Mouse (Mus musculus): Measurements from ENCODE around the gene Rpl38. TPM values are rescaled to one million over a fixed set of nuclear protein-coding genes. Genes with fewer than 3 reads are reported as not detected.

The Rpl38 gene
- polyA plus RNA-seq, 1 experiment = 417 TPM

DNA sequence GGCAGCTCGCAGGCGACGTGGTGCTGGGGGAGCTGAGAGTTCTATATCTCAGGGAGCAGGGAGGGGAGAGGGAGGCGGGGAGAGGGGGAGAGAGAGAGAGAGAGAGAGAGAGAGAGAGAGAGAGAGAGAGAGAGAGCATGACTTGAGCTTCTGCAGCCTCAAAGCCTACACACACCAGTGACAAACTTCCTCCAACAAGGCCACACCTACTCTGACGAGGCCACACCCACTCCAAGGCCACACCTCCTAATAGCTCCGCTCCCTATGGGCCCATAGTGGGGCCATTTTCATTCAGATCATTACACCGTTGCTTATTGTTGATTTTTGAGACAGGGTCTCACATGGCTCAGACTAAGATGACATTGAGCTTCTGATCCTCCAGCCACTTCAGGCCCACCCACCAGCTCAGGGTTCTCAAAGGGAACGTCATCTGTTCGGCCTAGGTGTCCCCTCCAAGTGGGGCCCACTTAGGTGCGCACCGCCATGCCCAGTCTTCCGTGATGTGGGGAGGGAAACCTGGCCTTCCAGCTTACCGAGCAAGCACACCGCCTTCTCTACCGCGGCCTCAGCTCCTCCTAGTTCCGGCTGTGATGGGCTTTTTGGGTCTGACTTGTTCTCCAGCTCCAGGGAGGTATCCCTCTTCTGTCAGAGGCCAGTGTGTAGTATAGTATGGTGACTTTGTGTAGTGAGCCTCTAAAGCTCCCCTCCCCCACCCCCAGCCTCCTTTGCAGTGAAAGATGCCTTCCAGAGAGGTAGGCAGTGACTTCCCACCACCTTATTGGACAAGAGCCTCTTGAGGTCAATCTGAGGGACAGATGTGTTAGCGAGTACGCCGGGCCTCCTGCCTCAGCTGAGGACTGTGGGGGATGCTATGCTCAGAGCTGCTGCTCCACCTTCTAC, 15.6 kb downstream of the Rpl38 start:
- Histone ChIP-seq H3K9me3 (peaks cover 5% of the 10 kb centered on the region; the same call in 1 of the 2 replicates), H3K4me3 (replicated peaks) (peak overlapping the region; percentile 47), H3K36me3 (replicated peaks; ENCODE audit: low read length) (no peaks in the 10 kb centered on the region), H3K4me1 (peaks cover 61% of the 10 kb centered on the region), H3K27me3 (replicated peaks) (peaks cover 38% of the 10 kb centered on the region)
- no peak for TF ChIP-seq GATA1 (IDR thresholded peaks at IDR 0.05; ENCODE audit: borderline replicate concordance, low read length)
- TF ChIP-seq FLI1 (IDR thresholded peaks at IDR 0.05; ENCODE audit: low read length) = no peak

DNA sequence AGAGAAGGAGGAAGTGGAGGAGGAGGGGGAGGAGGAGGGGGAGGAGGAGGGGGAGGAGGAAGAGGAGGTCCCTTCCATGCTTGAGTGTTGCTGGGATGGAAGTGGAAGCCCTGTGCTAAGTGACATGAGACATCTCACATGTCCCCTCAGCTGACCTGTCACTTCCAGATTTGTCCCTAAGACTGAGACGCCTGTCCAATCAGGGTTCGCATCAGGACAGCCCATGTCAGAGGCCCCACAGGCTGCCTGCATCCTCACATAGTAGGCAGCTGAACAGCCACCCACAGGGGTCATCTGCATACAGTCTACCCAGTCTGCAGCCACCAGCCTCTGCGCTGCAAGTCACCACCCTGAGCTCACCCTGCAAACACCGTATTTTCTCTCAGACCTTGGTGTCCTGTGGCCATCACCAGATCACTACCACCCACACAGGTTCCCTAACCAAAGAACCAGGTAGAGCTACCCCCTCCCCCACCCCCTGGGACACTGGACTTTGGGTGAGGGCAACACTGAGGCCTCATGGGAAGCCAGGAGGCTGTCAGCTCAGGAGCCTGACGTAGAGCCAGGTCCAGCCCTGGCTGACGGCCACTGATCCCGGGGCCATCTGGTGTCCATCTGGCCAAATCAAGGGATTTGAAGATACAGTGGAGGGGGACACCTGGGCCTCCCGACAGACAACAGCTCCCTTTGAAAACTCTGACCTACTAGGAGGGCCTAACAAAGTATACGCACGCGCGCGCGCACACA, 16.5 kb downstream of the Rpl38 start:
- Histone ChIP-seq H3K4me1 (peaks cover 52% of the 10 kb centered on the region), H3K36me3 (replicated peaks; ENCODE audit: low read length) (no peaks in the 10 kb centered on the region), H3K27me3 (replicated peaks) (peaks cover 38% of the 10 kb centered on the region), H3K4me3 (replicated peaks) (no peak overlapping the region), H3K9me3 (peaks cover 5% of the 10 kb centered on the region; the same call in 1 of the 2 replicates)
- TF ChIP-seq GATA1 (IDR thresholded peaks at IDR 0.05; ENCODE audit: borderline replicate concordance, low read length) (no peak), FLI1 (IDR thresholded peaks at IDR 0.05; ENCODE audit: low read length) (no peak)

DNA sequence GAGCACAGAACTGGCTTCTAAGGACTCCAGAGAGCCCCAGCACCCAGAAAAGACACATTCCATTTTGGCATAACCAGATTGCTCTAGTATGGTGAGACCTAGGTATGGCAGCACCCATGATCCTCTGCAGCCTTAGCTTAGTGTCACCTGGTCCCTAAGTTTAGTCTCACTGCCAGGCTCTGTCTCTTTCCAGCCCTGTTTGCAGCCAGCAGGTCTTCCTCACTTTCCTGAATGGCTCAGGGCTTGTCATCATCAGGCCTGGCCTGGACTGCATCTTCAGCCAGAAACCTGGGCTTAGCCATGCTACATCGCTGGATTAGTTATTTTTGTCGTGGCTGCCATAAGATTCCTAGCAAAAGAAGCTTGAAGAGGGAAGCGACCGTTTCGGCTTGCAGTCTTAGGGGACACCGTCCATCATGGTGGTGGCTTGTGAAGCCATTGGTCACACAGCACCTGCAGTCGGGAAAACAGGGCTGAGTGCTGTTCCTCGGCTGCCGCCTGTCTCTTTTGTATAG, 17.3 kb downstream of the Rpl38 start:
- peaks cover 45% of the 10 kb centered on the region for H3K4me1 ChIP-seq

DNA sequence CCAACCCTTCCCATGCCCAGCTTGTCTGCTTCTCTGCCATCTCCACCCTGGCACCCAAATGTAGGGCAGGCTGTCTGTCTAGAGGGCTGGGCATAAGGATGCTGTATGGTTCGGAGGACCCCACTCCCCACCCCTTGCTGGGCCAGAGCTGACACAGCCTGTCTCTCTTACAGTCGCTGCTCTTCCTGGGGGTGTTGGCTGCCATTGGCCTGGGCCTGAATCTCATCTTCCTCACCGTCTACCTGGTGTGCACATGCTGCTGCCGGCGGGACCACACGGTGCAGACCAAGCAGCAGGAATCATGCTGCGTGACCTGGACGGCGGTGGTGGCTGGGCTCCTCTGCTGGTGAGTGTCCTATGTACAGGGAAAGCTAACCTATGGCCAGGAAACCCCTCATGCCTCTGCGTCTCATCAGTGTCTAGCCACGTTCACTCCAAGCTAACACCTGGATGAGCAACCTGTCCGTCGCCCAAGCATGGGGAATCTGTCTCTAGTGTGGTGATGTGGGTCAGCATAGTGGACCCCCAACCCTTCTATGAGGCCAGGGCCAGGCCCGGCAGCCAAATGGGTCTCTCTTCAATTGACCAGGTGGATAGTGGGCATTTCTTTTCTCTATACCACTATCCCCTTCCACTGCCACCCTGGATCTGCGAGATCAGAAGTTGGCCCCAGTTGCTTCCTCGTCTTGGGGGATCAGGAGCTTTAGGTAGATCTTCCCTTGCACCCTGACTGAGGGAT, 18.1 kb downstream of the Rpl38 start:
- TF ChIP-seq GATA1 (IDR thresholded peaks at IDR 0.05; ENCODE audit: borderline replicate concordance, low read length) = no peak
- TF ChIP-seq FLI1 (IDR thresholded peaks at IDR 0.05; ENCODE audit: low read length) = no peak
- no peaks in the 10 kb centered on the region for H3K36me3 ChIP-seq (replicated peaks; ENCODE audit: low read length)
- peaks cover 37% of the 10 kb centered on the region for H3K4me1 ChIP-seq
- peaks cover 37% of the 10 kb centered on the region for H3K27me3 ChIP-seq (replicated peaks)
- peak overlapping the region; percentile 6 for H3K4me3 ChIP-seq (replicated peaks)
- H3K9me3 ChIP-seq = peaks cover 5% of the 10 kb centered on the region; the same call in 1 of the 2 replicates

More for the DNA sequence above, 17.3 kb downstream of the Rpl38 start:
- Histone ChIP-seq H3K36me3 (replicated peaks; ENCODE audit: low read length) (no peaks in the 10 kb centered on the region), H3K27me3 (replicated peaks) (peaks cover 39% of the 10 kb centered on the region), H3K4me3 (replicated peaks) (no peak overlapping the region), H3K9me3 (peaks cover 5% of the 10 kb centered on the region; the same call in 1 of the 2 replicates)
- no peak for TF ChIP-seq GATA1 (IDR thresholded peaks at IDR 0.05; ENCODE audit: borderline replicate concordance, low read length)
- no peak for TF ChIP-seq FLI1 (IDR thresholded peaks at IDR 0.05; ENCODE audit: low read length)

DNA sequence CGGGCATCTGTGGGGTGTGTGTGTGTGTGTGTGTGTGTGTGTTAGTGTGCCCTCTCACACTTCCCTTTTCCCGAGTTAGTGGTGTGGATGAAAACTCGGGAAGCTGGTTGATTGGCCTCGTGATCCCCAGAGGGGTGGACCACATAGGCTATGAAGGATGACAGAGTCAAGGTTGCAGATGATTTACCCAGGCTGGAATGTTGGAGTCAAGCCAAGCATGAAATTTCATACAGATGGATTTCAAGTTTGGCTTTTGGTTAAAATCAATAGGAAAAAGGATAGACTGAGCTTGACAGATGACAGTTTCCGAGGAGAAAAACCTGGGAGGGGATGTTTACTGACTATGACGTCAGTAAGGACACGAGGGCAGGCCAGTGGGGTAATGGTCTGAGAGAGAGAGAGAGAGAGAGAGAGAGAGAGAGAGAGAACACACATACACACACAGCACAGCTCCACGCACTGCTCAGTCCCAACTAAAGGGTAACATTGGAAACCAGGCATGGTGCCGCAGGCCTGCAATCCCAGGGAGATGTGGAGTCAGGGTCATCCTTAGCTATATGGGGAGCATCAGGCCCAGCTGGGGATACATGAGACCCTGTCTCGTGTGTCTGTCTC, 19.4 kb downstream of the Rpl38 start:
- Histone ChIP-seq H3K27me3 (replicated peaks) (peaks cover 41% of the 10 kb centered on the region), H3K9me3 (peaks cover 5% of the 10 kb centered on the region; the same call in 1 of the 2 replicates), H3K4me1 (peaks cover 33% of the 10 kb centered on the region), H3K36me3 (replicated peaks; ENCODE audit: low read length) (no peaks in the 10 kb centered on the region), H3K4me3 (replicated peaks) (no peak overlapping the region)
- TF ChIP-seq GATA1 (IDR thresholded peaks at IDR 0.05; ENCODE audit: borderline replicate concordance, low read length) (no peak), FLI1 (IDR thresholded peaks at IDR 0.05; ENCODE audit: low read length) (no peak)

DNA sequence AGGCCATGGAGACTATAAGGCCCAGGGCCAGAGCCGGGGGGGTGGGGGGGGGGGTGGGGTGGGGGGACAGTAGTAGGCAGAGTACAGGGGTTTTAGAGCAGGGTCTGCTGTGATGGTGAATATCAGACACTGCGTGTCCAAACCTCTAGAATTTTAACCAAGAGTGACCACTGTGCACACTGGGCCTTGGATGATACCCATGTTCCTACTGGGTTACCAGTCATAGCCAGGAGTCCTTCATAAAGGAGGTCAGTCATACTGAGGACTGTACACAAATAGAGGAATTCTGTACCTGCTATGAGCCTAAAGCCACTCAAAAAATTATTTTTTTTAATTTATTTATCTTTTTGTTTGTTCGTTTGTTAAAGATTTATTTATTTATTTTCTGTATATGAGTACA, 20.4 kb downstream of the Rpl38 start:
- peaks cover 39% of the 10 kb centered on the region for H3K27me3 ChIP-seq (replicated peaks)
- no peak overlapping the region for H3K4me3 ChIP-seq (replicated peaks)
- TF ChIP-seq GATA1 (IDR thresholded peaks at IDR 0.05; ENCODE audit: borderline replicate concordance, low read length) = no peak
- no peak for TF ChIP-seq FLI1 (IDR thresholded peaks at IDR 0.05; ENCODE audit: low read length)
- no peaks in the 10 kb centered on the region for H3K9me3 ChIP-seq
- no peaks in the 10 kb centered on the region for H3K36me3 ChIP-seq (replicated peaks; ENCODE audit: low read length)
- peaks cover 28% of the 10 kb centered on the region for H3K4me1 ChIP-seq

DNA sequence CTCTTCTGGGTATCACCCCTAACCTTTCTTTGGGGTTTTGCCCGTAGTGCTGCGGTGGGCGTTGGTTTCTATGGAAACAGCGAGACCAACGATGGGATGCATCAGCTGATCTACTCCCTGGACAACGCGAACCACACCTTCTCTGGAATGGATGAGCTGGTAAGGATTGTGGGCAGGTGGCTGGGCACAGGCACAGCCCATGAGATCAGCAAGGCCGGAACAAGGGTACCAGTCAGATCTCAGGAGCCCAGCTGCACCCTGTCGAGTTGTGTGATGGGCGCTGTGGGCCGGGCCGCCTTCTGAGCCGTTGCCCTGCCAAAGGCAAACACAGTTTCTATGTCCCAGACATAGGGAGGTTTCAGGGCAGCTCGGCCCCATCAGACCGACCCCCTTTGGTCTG, 21.9 kb downstream of the Rpl38 start:
- no peak overlapping the region for H3K4me3 ChIP-seq (replicated peaks)
- peaks cover 2% of the 10 kb centered on the region for H3K36me3 ChIP-seq (replicated peaks; ENCODE audit: low read length)
- H3K9me3 ChIP-seq = peaks cover 4% of the 10 kb centered on the region; the same call in 1 of the 2 replicates
- H3K4me1 ChIP-seq = peaks cover 24% of the 10 kb centered on the region
- no peak for TF ChIP-seq FLI1 (IDR thresholded peaks at IDR 0.05; ENCODE audit: low read length)
- TF ChIP-seq GATA1 (IDR thresholded peaks at IDR 0.05; ENCODE audit: borderline replicate concordance, low read length) = no peak
- H3K27me3 ChIP-seq (replicated peaks) = peaks cover 35% of the 10 kb centered on the region

DNA sequence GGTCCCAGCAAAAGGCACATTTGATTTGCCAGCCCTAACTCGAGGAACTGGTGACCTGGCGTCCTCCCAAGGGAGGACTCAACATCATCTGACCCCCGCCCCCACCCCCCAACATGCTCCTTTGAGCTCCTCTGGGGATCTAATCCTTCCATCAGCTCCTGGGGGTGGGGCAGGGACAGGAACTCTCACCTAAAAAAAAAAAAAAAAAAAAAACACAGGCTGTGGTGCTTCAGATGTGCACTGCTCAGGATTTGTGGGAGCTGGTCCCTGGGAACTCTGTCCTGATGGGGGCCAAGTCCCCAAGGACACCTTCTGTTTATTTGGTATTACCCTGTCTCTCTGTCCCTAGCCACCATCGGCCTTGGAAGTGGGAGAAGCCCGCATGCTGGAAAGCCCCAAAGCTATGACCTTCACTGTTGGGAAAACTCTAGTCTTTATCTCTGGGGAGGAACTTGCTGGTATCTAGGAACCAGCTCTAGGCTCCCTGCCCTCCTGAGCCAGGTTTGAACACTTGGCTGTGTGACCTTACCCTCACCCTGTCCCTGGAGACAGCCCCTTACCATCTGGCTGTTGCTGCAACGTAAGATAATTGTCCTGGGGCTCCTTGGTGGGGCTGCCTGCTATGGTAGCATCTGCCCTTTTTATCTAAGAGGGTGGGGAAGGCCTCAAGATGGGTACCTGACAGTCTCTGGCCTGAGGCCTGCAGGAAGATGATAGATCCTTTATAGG, 23.3 kb downstream of the Rpl38 start:
- TF ChIP-seq GATA1 (IDR thresholded peaks at IDR 0.05; ENCODE audit: borderline replicate concordance, low read length) = no peak
- no peak for TF ChIP-seq FLI1 (IDR thresholded peaks at IDR 0.05; ENCODE audit: low read length)
- H3K4me3 ChIP-seq (replicated peaks) = no peak overlapping the region
- peaks cover 25% of the 10 kb centered on the region for H3K27me3 ChIP-seq (replicated peaks)
- peaks cover 6% of the 10 kb centered on the region for H3K36me3 ChIP-seq (replicated peaks; ENCODE audit: low read length)
- peaks cover 9% of the 10 kb centered on the region for H3K9me3 ChIP-seq
- peaks cover 12% of the 10 kb centered on the region; the same call in 1 of the 2 replicates for H3K4me1 ChIP-seq

Measured in megakaryocyte, embryonic 14.5 days (primary cell).